ENCODE assay signal across 13 mouse cellular contexts in the genomic region with DNA sequence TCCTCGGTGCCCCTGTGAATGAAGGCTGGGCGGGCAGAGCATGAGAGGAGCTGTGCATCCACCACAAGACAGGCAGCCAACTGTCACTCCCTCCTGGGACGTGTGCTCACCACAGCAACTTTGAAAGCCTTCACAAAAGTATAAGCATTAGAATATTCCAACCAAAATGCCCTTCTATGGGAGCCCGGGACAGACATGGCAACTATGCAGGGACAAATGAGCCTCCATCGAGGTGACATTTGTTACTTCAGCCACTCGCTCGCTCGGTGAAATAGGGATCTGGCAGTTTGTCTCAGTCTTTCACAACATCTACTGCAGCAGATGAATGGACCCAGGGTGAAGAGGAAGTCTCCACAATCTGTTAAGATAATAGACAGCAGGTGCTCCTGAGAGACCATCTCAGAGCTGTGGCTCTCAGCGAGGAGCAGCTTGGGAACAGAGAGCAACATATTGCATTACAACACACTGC. TPM values are rescaled to one million over a fixed set of nuclear protein-coding genes. Genes with fewer than 3 reads are reported as not detected.
DNase-seq lines count a peak whose midpoint lies in the region; ATAC-seq and TF ChIP-seq lines count a peak whose summit lies in the region.
"Had no signal": no experiment of that assay in that cellular context is flagged by ENCODE, and none has a peak within 500 bp of the region (broad histone marks: within the 10 kb centered on the region; RNA-seq: fewer than 3 reads in every experiment).

No protein-coding gene starts in this region.

- H3K4me1 ChIP-seq in hindbrain, postnatal 0 days (ENCODE audit: insufficient read depth, low read length) = no peaks in the 10 kb centered on the region
- no peaks in the 10 kb centered on the region for H3K4me1 ChIP-seq in midbrain, postnatal 0 days (ENCODE audit: insufficient read depth, low read length)
- H3K4me1 ChIP-seq: embryonic facial prominence, embryonic 13.5 days had no signal

- peaks cover 28% of the 10 kb centered on the region for H3K36me3 ChIP-seq in hindbrain, postnatal 0 days (ENCODE audit: insufficient read depth, low read length)
- H3K36me3 ChIP-seq in midbrain, postnatal 0 days (ENCODE audit: insufficient read depth, low read length) = peaks cover 27% of the 10 kb centered on the region

- H3K4me3 ChIP-seq in hindbrain, postnatal 0 days (ENCODE audit: low read length) = no peak overlapping the region
- H3K4me3 ChIP-seq in midbrain, postnatal 0 days (ENCODE audit: low read depth, low read length) = no peak overlapping the region
- H3K4me3 ChIP-seq: embryonic facial prominence, embryonic 13.5 days; left cerebral cortex, adult 2 months had no signal

- 32% methylated on average over 9 of the region's 9 CpGs for WGBS in hindbrain, postnatal 0 days
- 58% methylated on average over 9 of the region's 9 CpGs for WGBS in midbrain, postnatal 0 days

- TF ChIP-seq CTCF in hindbrain, postnatal 0 days (IDR thresholded peaks at IDR 0.05; ENCODE audit: low read depth) = no peak
- TF ChIP-seq CTCF in midbrain, postnatal 0 days (IDR thresholded peaks at IDR 0.05) = no peak

- no peak overlapping the region for H3K9ac ChIP-seq in hindbrain, postnatal 0 days (replicated peaks; ENCODE audit: low read length)
- no peak overlapping the region for H3K9ac ChIP-seq in midbrain, postnatal 0 days (replicated peaks; ENCODE audit: low read length, poor library complexity, severe bottlenecking)
- H3K9ac ChIP-seq: embryonic facial prominence, embryonic 13.5 days had no signal

- peak; percentile 92 for ATAC-seq in hindbrain, postnatal 0 days
- no peak; the same call in 1 of the 2 replicates for ATAC-seq in midbrain, postnatal 0 days (ENCODE audit: low FRiP score)

- no peaks in the 10 kb centered on the region for H3K9me3 ChIP-seq in hindbrain, postnatal 0 days (ENCODE audit: low read length)
- H3K9me3 ChIP-seq in midbrain, postnatal 0 days (ENCODE audit: low read length) = no peaks in the 10 kb centered on the region
- H3K9me3 ChIP-seq: embryonic facial prominence, embryonic 13.5 days had no signal

- peak overlapping the region; percentile 3; the same call in 1 of the 2 replicates for H3K4me2 ChIP-seq in hindbrain, postnatal 0 days (ENCODE audit: low read depth, low read length)
- H3K4me2 ChIP-seq in midbrain, postnatal 0 days (ENCODE audit: low read depth, low read length, poor library complexity, severe bottlenecking) = no peak overlapping the region
- H3K4me2 ChIP-seq: embryonic facial prominence, embryonic 13.5 days had no signal

- DNase-seq in layer of hippocampus, adult 11-12 months (ENCODE audit: low spot score) = peak; percentile 54
- no peak for DNase-seq in layer of hippocampus, postnatal 25 days (ENCODE audit: extremely low spot score in 1 of 2, low spot score in 1 of 2)
- peak; percentile 45 to 49 for DNase-seq in cerebellum, postnatal 36 days
- DNase-seq in hindbrain, postnatal 0 days (ENCODE audit: low spot score) = peak; percentile 63
- DNase-seq in midbrain, postnatal 0 days (ENCODE audit: low spot score) = peak; percentile 73
- no peak for DNase-seq in thymus, postnatal 10 days (ENCODE audit: low spot score in 2 of 2)
- DNase-seq in right cerebral cortex, postnatal 10 days (ENCODE audit: low spot score in 2 of 2) = no peak
- no peak for DNase-seq in frontal cortex, postnatal 36 days (ENCODE audit: low spot score in 2 of 2)
- DNase-seq: adrenal gland, postnatal 25 days; gastrocnemius, postnatal 10 days had no signal

- peak overlapping the region; percentile 49 for H3K27ac ChIP-seq in hindbrain, postnatal 0 days
- 0 out of 2 replicates have a peak overlapping the region, but pooled peaks have one; percentile 14 for H3K27ac ChIP-seq in midbrain, postnatal 0 days (ENCODE audit: low read depth, low read length)
- H3K27ac ChIP-seq: embryonic facial prominence, embryonic 13.5 days; left cerebral cortex, adult 2 months; macrophage had no signal

- H3K27me3 ChIP-seq in hindbrain, postnatal 0 days (ENCODE audit: insufficient read depth, low read length) = no peaks in the 10 kb centered on the region
- no peaks in the 10 kb centered on the region for H3K27me3 ChIP-seq in midbrain, postnatal 0 days (ENCODE audit: insufficient read depth, low read length)
- H3K27me3 ChIP-seq: embryonic facial prominence, embryonic 13.5 days had no signal

RNA-seq across cellular contexts. Expression of a gene that starts 10.7 kb away (rescaled TPM):
- 10 to 100 TPM; 37.3 to 57.3 TPM for total RNA-seq in layer of hippocampus, postnatal 25 days (2021)
- total RNA-seq in hindbrain, postnatal 0 days (2014; rRNA removed) = 21.5 and 22.1 TPM in 2 replicates
- polyA plus RNA-seq in hindbrain, postnatal 0 days (2015; fragmentation: Nextera tagmentation; extraction: Ambion mirVana) = 170 and 173 TPM in 2 replicates
- total RNA-seq in midbrain, postnatal 0 days (2014; rRNA removed) = 29.2 and 35.9 TPM in 2 replicates
- polyA plus RNA-seq in midbrain, postnatal 0 days (2015; fragmentation: Nextera tagmentation; extraction: Ambion mirVana) = 141 and 144 TPM in 2 replicates

Comparison
In these comparisons a context has a peak if more than half of its experiments do, and no peak if none do; other contexts are left out.
1. DNase-seq: peak in layer of hippocampus, adult 11-12 months (single experiment), cerebellum, postnatal 36 days (2 of 2), hindbrain, postnatal 0 days (single experiment) and midbrain, postnatal 0 days (single experiment); none in layer of hippocampus, postnatal 25 days (0 of 2), thymus, postnatal 10 days (0 of 2), right cerebral cortex, postnatal 10 days (0 of 2) and frontal cortex, postnatal 36 days (0 of 2).